Comparison of ENCODE assay signal across 16 mouse cellular contexts in the genomic region with DNA sequence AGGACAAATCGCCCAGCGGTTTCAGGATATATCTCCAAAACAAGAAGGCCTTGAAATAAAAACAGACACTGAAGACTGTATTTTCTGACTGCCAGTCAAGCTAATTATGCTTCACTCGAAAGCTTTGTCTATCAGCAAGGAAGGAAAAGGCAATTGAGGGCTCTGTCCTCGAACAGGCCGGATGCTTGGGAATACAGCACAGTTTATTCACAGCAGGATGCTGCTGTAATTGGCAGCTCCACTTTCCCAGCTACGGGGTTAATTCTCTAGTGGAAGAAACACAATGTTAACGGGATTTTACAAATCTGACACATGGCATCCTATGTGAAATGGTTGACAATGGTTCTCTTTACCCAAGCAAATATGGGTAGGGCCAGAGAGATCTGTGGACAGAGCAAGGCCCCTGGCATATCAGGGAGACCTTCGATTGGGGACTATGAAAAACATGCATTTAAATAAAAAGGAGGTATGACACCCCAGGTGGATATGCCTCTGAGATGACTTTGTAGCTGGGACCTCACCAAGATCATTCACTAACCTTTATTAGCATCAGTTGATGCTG.
DNase-seq lines count a peak whose midpoint lies in the region; ATAC-seq and TF ChIP-seq lines count a peak whose summit lies in the region.
"Had no signal": no experiment of that assay in that cellular context is flagged by ENCODE, and none has a peak within 500 bp of the region (broad histone marks: within the 10 kb centered on the region; RNA-seq: fewer than 3 reads in every experiment).

No protein-coding gene starts in this region.

- no peak overlapping the region for H3K4me3 ChIP-seq in hindbrain, embryonic 11.5 days (ENCODE audit: low read depth, low read length)
- H3K4me3 ChIP-seq in hindbrain, embryonic 14.5 days (replicated peaks; ENCODE audit: low read length) = no peak overlapping the region
- no peak overlapping the region for H3K4me3 ChIP-seq in forebrain, embryonic 16.5 days (replicated peaks; ENCODE audit: low read length)
- no peak overlapping the region for H3K4me3 ChIP-seq in midbrain, postnatal 0 days (ENCODE audit: low read depth, low read length)
- H3K4me3 ChIP-seq in intestine, postnatal 0 days (ENCODE audit: low read depth, low read length) = no peak overlapping the region
- H3K4me3 ChIP-seq: erythroblast, embryonic 14.5 days had no signal

- peaks cover 2% of the 10 kb centered on the region; the same call in 1 of the 2 replicates for H3K4me1 ChIP-seq in hindbrain, embryonic 11.5 days (replicated peaks; ENCODE audit: control insufficient read depth, insufficient read depth, low read length)
- H3K4me1 ChIP-seq in hindbrain, embryonic 14.5 days (replicated peaks; ENCODE audit: control insufficient read depth, insufficient read depth, low read length) = peaks cover 5% of the 10 kb centered on the region; the same call in 1 of the 2 replicates
- peaks cover 19% of the 10 kb centered on the region for H3K4me1 ChIP-seq in forebrain, embryonic 16.5 days (replicated peaks; ENCODE audit: control insufficient read depth, insufficient read depth, low read length)
- H3K4me1 ChIP-seq in midbrain, postnatal 0 days (ENCODE audit: insufficient read depth, low read length) = no peaks in the 10 kb centered on the region; the same call in 1 of the 2 replicates
- no peaks in the 10 kb centered on the region for H3K4me1 ChIP-seq in intestine, postnatal 0 days (replicated peaks; ENCODE audit: control insufficient read depth, insufficient read depth, low read length)

- H3K9me3 ChIP-seq in hindbrain, embryonic 11.5 days (ENCODE audit: control insufficient read depth, low read length) = no peaks in the 10 kb centered on the region
- H3K9me3 ChIP-seq in hindbrain, embryonic 14.5 days (ENCODE audit: control insufficient read depth, low read length) = no peaks in the 10 kb centered on the region
- no peaks in the 10 kb centered on the region for H3K9me3 ChIP-seq in forebrain, embryonic 16.5 days (ENCODE audit: control insufficient read depth, low read length)
- no peaks in the 10 kb centered on the region for H3K9me3 ChIP-seq in midbrain, postnatal 0 days (ENCODE audit: low read length)
- no peaks in the 10 kb centered on the region for H3K9me3 ChIP-seq in intestine, postnatal 0 days (ENCODE audit: control insufficient read depth)

- H3K36me3 ChIP-seq in hindbrain, embryonic 11.5 days (ENCODE audit: control insufficient read depth, insufficient read depth, low read length) = no peaks in the 10 kb centered on the region
- no peaks in the 10 kb centered on the region for H3K36me3 ChIP-seq in hindbrain, embryonic 14.5 days (replicated peaks; ENCODE audit: control insufficient read depth, insufficient read depth)
- no peaks in the 10 kb centered on the region for H3K36me3 ChIP-seq in forebrain, embryonic 16.5 days (ENCODE audit: control insufficient read depth, insufficient read depth)
- no peaks in the 10 kb centered on the region for H3K36me3 ChIP-seq in midbrain, postnatal 0 days (ENCODE audit: insufficient read depth, low read length)
- no peaks in the 10 kb centered on the region for H3K36me3 ChIP-seq in intestine, postnatal 0 days (ENCODE audit: control insufficient read depth, insufficient read depth)

- no peak overlapping the region for H3K9ac ChIP-seq in hindbrain, embryonic 11.5 days (ENCODE audit: low read depth, low read length)
- H3K9ac ChIP-seq in hindbrain, embryonic 14.5 days = no peak overlapping the region
- no peak overlapping the region for H3K9ac ChIP-seq in forebrain, embryonic 16.5 days (replicated peaks; ENCODE audit: low read depth, low read length)
- no peak overlapping the region for H3K9ac ChIP-seq in midbrain, postnatal 0 days (replicated peaks; ENCODE audit: low read length, poor library complexity, severe bottlenecking)
- H3K9ac ChIP-seq in intestine, postnatal 0 days (ENCODE audit: low read depth, low read length) = no peak overlapping the region
- H3K9ac ChIP-seq: liver, embryonic 14.5 days had no signal

- peak overlapping the region; percentile 34; the same call in 1 of the 2 replicates for H3K27ac ChIP-seq in hindbrain, embryonic 11.5 days (ENCODE audit: low read depth, low read length)
- no peak overlapping the region for H3K27ac ChIP-seq in hindbrain, embryonic 14.5 days
- 0 out of 2 replicates have a peak overlapping the region, but pooled peaks have one; percentile 4 for H3K27ac ChIP-seq in forebrain, embryonic 16.5 days (ENCODE audit: low read length)
- H3K27ac ChIP-seq in midbrain, postnatal 0 days (ENCODE audit: low read depth, low read length) = no peak overlapping the region
- no peak overlapping the region for H3K27ac ChIP-seq in intestine, postnatal 0 days (ENCODE audit: low read depth, low read length)
- H3K27ac ChIP-seq: liver, embryonic 14.5 days had no signal

- peak; percentile 27 for DNase-seq in hindbrain, embryonic 11.5 days (ENCODE audit: low spot score)
- DNase-seq in hindbrain, embryonic 14.5 days (ENCODE audit: low spot score) = no peak
- peak; percentile 26 for DNase-seq in brain, adult 2 months (ENCODE audit: low read depth, low spot score)
- DNase-seq in midbrain, postnatal 0 days (ENCODE audit: low spot score) = peak; percentile 30
- DNase-seq in thymus, postnatal 4 days = no peak
- DNase-seq: cerebellum, adult 2 months; kidney, adult 9 months; layer of hippocampus, postnatal 36 days; lung, postnatal 36 days; right cerebral cortex, postnatal 25 days; thymus, postnatal 36 days had no signal

- WGBS in hindbrain, embryonic 11.5 days = 35% methylated on average over 8 of the region's 8 CpGs
- WGBS in hindbrain, embryonic 14.5 days = 29% methylated on average over 8 of the region's 8 CpGs
- 10% methylated on average over 8 of the region's 8 CpGs for WGBS in forebrain, embryonic 16.5 days
- 19% methylated on average over 8 of the region's 8 CpGs for WGBS in midbrain, postnatal 0 days
- WGBS in intestine, postnatal 0 days = 72% methylated on average over 8 of the region's 8 CpGs

- no peak for TF ChIP-seq CTCF in midbrain, postnatal 0 days (IDR thresholded peaks at IDR 0.05)
- no peak for TF ChIP-seq CTCF in intestine, postnatal 0 days (IDR thresholded peaks at IDR 0.05; ENCODE audit: low read depth)

- no peak for ATAC-seq in hindbrain, embryonic 11.5 days (ENCODE audit: low FRiP score)
- ATAC-seq in hindbrain, embryonic 14.5 days (ENCODE audit: low FRiP score) = no peak
- peak; percentile 47; the same call in 1 of the 2 replicates for ATAC-seq in forebrain, embryonic 16.5 days
- ATAC-seq in midbrain, postnatal 0 days (ENCODE audit: low FRiP score) = no peak
- ATAC-seq in intestine, postnatal 0 days = no peak
- ATAC-seq in inflammation-experienced regulatory T-cells, adult 6 months = no peak

- no peaks in the 10 kb centered on the region for H3K27me3 ChIP-seq in hindbrain, embryonic 11.5 days (ENCODE audit: control insufficient read depth, insufficient read depth, low read length)
- H3K27me3 ChIP-seq in hindbrain, embryonic 14.5 days (ENCODE audit: control insufficient read depth, insufficient read depth, low read length) = no peaks in the 10 kb centered on the region
- no peaks in the 10 kb centered on the region for H3K27me3 ChIP-seq in forebrain, embryonic 16.5 days (replicated peaks; ENCODE audit: control insufficient read depth, insufficient read depth, low read length)
- H3K27me3 ChIP-seq in midbrain, postnatal 0 days (ENCODE audit: insufficient read depth, low read length) = no peaks in the 10 kb centered on the region
- no peaks in the 10 kb centered on the region for H3K27me3 ChIP-seq in intestine, postnatal 0 days (replicated peaks; ENCODE audit: control insufficient read depth, insufficient read depth, low read length)

- no peak overlapping the region for H3K4me2 ChIP-seq in hindbrain, embryonic 11.5 days (replicated peaks; ENCODE audit: low read depth, low read length)
- H3K4me2 ChIP-seq in hindbrain, embryonic 14.5 days (replicated peaks) = no peak overlapping the region
- H3K4me2 ChIP-seq in forebrain, embryonic 16.5 days (ENCODE audit: low read length) = no peak overlapping the region
- H3K4me2 ChIP-seq in midbrain, postnatal 0 days (ENCODE audit: low read depth, low read length, poor library complexity, severe bottlenecking) = no peak overlapping the region
- no peak overlapping the region for H3K4me2 ChIP-seq in intestine, postnatal 0 days (replicated peaks; ENCODE audit: low read depth)

Comparison
In these comparisons a context has a peak if more than half of its experiments do, and no peak if none do; other contexts are left out.
1. DNase-seq: peak in hindbrain, embryonic 11.5 days (single experiment), brain, adult 2 months (single experiment) and midbrain, postnatal 0 days (single experiment); none in hindbrain, embryonic 14.5 days (single experiment) and thymus, postnatal 4 days (single experiment).
2. H3K27ac ChIP-seq: peak in hindbrain, embryonic 11.5 days (single experiment) and forebrain, embryonic 16.5 days (single experiment); none in hindbrain, embryonic 14.5 days (single experiment), midbrain, postnatal 0 days (single experiment) and intestine, postnatal 0 days (single experiment).